Mouse (Mus musculus) kidney, adult 2 months (tissue): Measurements from ENCODE around the gene Ssr2. TPM values are rescaled to one million over a fixed set of nuclear protein-coding genes. Genes with fewer than 3 reads are reported as not detected.

Source experiments
- DNase-seq: peaks from one replicate; pipeline ENCODE4 v3.0.0; 2021
- H3K27ac ChIP-seq: fragments of 200-500 bp; 2 replicates; pipeline ENCODE4 v1.5.1; 2012; ENCODE audit warnings: low read depth, low read length, control low read depth, inconsistent platforms; ENCODE audit not compliant: insufficient read depth
- H3K27me3 ChIP-seq: fragments of 200-500 bp; replicated peaks from 2 replicates; pipeline ENCODE4 v1.6.1; 2012; ENCODE audit warnings: mild to moderate bottlenecking, moderate library complexity, low read length, inconsistent platforms; ENCODE audit not compliant: control insufficient read depth, insufficient read depth
- H3K36me3 ChIP-seq: fragments of 200-500 bp; 2 replicates; pipeline ENCODE4 v1.6.1; 2012; ENCODE audit warnings: mild to moderate bottlenecking, moderate library complexity, low read length, inconsistent platforms; ENCODE audit not compliant: control insufficient read depth, insufficient read depth
- H3K4me1 ChIP-seq: fragments of 200-500 bp; 2 replicates; pipeline ENCODE4 v1.6.1; 2011; ENCODE audit warnings: low read length; ENCODE audit not compliant: control insufficient read depth, insufficient read depth
- H3K4me3 ChIP-seq: fragments of 200-500 bp; 2 replicates; pipeline ENCODE4 v1.5.1; 2011; ENCODE audit warnings: mild to moderate bottlenecking, low read depth, low read length, control low read depth; ENCODE audit not compliant: insufficient read depth
- CTCF ChIP-seq: fragments of 200-500 bp; conservative IDR thresholded peaks from 2 replicates; pipeline ENCODE4 v1.5.1; 2011; ENCODE audit warnings: low read depth, mild to moderate bottlenecking, control low read depth, low read length, moderate library complexity, mixed read lengths; ENCODE audit not compliant: insufficient read depth, insufficient read length
- POLR2A ChIP-seq: fragments of 200-500 bp; IDR thresholded peaks from one replicate; pipeline ENCODE4 v1.6.1; 2011; ENCODE audit warnings: low read depth, low read length, control low read depth
- WGBS: fragments of 180-500 bp; shearing (Covaris S2); methylation state at CpG from one replicate; pipeline ENCODE4 v1.1.7; 2018; 5-methylcytosine and 5-hydroxymethylcytosine counted together
- polyA plus RNA-seq: library from polyadenylated mRNA; depleted of rRNA; stranded (reverse); fragments of >200 nt; gene quantifications from 2 replicates; pipeline ENCODE4 v1.2.3, GENCODE M21; 2012

Ssr2 gene
- polyA plus RNA-seq, 1 experiment, result 180 TPM

GRCm38 (mm10) chr3:88614418-88614817, 38.7 kb downstream of the Ssr2 start:
- H3K36me3 ChIP-seq, result no peaks in the 10 kb centered on the region
- DNase-seq, result no peak
- peaks cover 17% of the 10 kb centered on the region for H3K4me1 ChIP-seq
- H3K27ac ChIP-seq, result peak overlapping the region; percentile 58; the same call in 1 of the 2 replicates
- TF ChIP-seq POLR2A, result no peak
- TF ChIP-seq CTCF, result no peak
- WGBS, result 80% methylated on average over 8 of the region's 8 CpGs
- no peaks in the 10 kb centered on the region for H3K27me3 ChIP-seq
- no peak overlapping the region for H3K4me3 ChIP-seq

GRCm38 (mm10) chr3:88615117-88615516, 39.4 kb downstream of the Ssr2 start:
- DNase-seq, result peak; percentile 78
- 59% methylated on average over 5 of the region's 5 CpGs for WGBS
- TF ChIP-seq CTCF (no peak), POLR2A (no peak)
- no peaks in the 10 kb centered on the region for H3K27me3 ChIP-seq
- no peaks in the 10 kb centered on the region for H3K36me3 ChIP-seq
- peak overlapping the region; percentile 92 for H3K27ac ChIP-seq
- H3K4me3 ChIP-seq, result peak overlapping the region; percentile 19
- peaks cover 23% of the 10 kb centered on the region for H3K4me1 ChIP-seq

- H3K27ac ChIP-seq, result peak overlapping the region; percentile 92
- H3K4me3 ChIP-seq, result peak overlapping the region; percentile 19
- TF ChIP-seq POLR2A (no peak), CTCF (no peak)
Measured at GRCm38 (mm10) chr3:88615902-88616391, 40.3 kb downstream of the Ssr2 start.

GRCm38 (mm10) chr3:88616951-88617500, 41.4 kb downstream of the Ssr2 start:
- WGBS, result 62% methylated on average over 3 of the region's 3 CpGs
- peak overlapping the region; percentile 19; the same call in 1 of the 2 replicates for H3K4me3 ChIP-seq
- H3K27me3 ChIP-seq, result no peaks in the 10 kb centered on the region
- no peak for DNase-seq
- peaks cover 25% of the 10 kb centered on the region for H3K4me1 ChIP-seq
- H3K27ac ChIP-seq, result peak overlapping the region; percentile 92
- H3K36me3 ChIP-seq, result no peaks in the 10 kb centered on the region
- TF ChIP-seq POLR2A, result no peak
- no peak for TF ChIP-seq CTCF

More at GRCm38 (mm10) chr3:88615902-88616391, 40.3 kb downstream of the Ssr2 start:
- no peaks in the 10 kb centered on the region for H3K36me3 ChIP-seq
- peak; percentile 49 for DNase-seq
- WGBS, result 53% methylated on average over 9 of the region's 9 CpGs
- peaks cover 25% of the 10 kb centered on the region for H3K4me1 ChIP-seq
- H3K27me3 ChIP-seq, result no peaks in the 10 kb centered on the region

GRCm38 (mm10) chr3:88618074-88618871, 42.6 kb downstream of the Ssr2 start:
- H3K4me1 ChIP-seq, result peaks cover 25% of the 10 kb centered on the region
- no peak for TF ChIP-seq CTCF
- TF ChIP-seq POLR2A, result no peak
- H3K27me3 ChIP-seq, result no peaks in the 10 kb centered on the region
- H3K4me3 ChIP-seq, result no peak overlapping the region
- peak; percentile 78 for DNase-seq
- H3K36me3 ChIP-seq, result no peaks in the 10 kb centered on the region
- WGBS, result 39% methylated on average over 8 of the region's 8 CpGs
- peak overlapping the region; percentile 61 for H3K27ac ChIP-seq

- Histone ChIP-seq H3K27ac (peak overlapping the region; percentile 84), H3K4me1 (peaks cover 28% of the 10 kb centered on the region), H3K36me3 (no peaks in the 10 kb centered on the region), H3K4me3 (no peak overlapping the region), H3K27me3 (no peaks in the 10 kb centered on the region)
- TF ChIP-seq POLR2A, result no peak
- TF ChIP-seq CTCF, result no peak
- peak; percentile 89 for DNase-seq
- 30% methylated on average over 9 of the region's 9 CpGs for WGBS
Measured at GRCm38 (mm10) chr3:88619113-88620097, 43.7 kb downstream of the Ssr2 start.
